Mouse (Mus musculus): ENCODE results near the gene Edar. TPM values are rescaled to one million over a fixed set of nuclear protein-coding genes. Genes with fewer than 3 reads are reported as not detected.

The Edar gene
- total RNA-seq, 2 experiments from 2014 or later: 0.41 to 0.42 TPM

- intact Hi-C loops (cut with DNase I): no loop called here
- DNase-seq: no peak
Measured at GRCm38 (mm10) chr10:58652045-58652417, 23.4 kb downstream of the Edar start.

GRCm38 (mm10) chr10:58651270-58652042 is 24.0 kb downstream of the Edar start:
- DNase-seq: no peak
- intact Hi-C loops (cut with DNase I): no loop called here

DNA sequence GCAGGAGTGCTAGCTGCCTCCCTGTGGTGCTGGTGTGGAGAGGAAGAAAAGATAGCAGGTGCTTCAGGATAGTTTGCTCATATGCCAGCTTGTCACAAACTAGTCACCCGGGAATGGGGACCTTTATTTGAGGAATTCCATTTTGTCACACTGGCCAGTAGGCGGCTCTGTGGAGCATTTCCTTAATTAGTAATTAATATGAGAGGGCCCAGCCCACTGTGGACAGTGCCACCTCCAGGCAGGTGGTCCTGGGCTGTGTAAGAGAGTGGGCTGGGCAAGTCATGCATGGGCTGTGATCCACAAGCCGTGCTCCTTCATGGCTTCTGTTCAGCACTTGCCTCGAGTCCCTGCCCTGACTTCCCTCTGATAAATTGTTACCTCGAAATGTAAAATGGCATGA is 26.7 kb downstream of the Edar start:
- intact Hi-C loops (cut with DNase I): no loop called here
- DNase-seq: no peak

DNA sequence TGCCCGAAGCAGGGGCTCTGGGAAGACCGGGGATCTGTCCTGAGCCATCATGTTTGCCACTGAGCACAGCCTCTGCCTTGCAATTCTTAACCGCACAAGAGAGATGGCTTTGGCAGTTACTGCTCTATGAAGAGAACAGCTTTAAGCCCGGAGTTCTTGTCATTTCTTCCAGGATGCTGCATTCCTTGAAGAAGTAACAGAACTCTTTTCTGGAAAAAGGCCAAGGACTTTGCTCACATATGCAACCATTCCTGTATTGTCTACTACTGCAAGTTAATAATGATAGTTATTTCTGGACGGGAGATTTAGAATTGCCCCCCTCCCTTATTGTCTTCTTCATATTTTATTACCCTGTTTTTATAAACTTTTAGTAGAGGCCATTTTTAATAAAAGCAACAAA is 30.8 kb downstream of the Edar start:
- no peak for DNase-seq
- intact Hi-C loops (cut with DNase I): no loop called here

DNA sequence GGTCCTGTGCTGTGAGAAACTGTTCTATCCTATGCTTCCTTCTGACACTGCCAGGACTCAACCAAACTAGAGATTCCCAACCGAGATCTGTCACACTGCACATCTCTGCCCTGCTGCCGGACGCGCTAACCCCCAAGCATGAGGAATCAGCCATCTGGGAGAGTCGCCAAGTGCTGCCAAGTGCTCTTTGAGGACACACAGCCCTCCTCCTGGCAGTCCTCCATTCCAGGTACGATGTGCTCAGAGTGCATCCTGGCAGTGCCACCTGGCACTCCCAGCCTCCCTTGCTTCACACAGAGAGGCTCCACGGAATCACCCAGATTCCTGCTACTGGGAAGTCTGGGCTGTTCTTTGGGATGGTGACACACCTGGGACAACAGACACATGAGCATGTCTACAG is 31.3 kb downstream of the Edar start:
- no peak for DNase-seq
- intact Hi-C loops (cut with DNase I): no loop called here

DNA sequence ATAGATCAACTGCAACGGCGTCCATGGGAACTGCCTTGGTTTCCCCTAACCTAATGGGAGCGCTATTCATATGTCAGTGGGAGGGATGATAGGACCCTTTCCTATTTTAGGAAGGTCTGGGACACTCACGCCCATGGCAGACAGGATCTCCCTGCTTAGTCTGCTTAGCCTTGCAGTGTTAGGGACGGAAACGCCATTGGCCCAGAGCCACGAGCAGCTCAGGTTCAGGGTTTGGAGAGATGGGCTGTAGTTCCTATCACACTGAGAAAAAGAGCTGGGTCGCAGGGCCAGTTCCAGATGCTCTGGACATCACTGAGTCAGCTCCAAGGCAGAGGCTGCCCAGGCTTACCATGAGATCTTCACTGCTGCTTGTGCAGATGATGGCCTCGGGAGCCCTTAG is 32.5 kb downstream of the Edar start:
- DNase-seq: no peak

DNA sequence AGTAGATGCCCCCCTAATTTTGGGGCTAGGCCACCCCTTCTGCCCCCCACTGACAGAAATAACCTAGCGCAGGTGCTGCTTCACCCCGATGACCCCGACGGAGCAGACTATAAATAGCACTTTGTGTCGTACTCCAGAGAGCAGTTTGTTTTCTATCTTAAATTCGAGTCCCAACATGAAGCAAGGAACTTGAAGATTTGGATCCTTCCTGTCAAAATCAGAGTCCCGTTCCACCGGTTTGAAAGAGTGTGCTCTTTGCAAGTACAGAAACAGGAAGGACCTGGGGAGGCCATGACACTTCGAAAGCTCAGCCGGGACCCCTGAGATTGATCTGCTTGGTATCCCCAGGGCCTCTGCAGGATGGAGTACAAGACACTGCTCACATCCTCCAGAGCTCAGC is 33.8 kb downstream of the Edar start:
- intact Hi-C loops (cut with DNase I): no loop called here
- DNase-seq: no peak

More for the DNA sequence above, 32.5 kb downstream of the Edar start:
- intact Hi-C loops (cut with DNase I): no loop called here

GRCm38 (mm10) chr10:58640446-58641400 is 34.7 kb downstream of the Edar start:
- DNase-seq: no peak

DNA sequence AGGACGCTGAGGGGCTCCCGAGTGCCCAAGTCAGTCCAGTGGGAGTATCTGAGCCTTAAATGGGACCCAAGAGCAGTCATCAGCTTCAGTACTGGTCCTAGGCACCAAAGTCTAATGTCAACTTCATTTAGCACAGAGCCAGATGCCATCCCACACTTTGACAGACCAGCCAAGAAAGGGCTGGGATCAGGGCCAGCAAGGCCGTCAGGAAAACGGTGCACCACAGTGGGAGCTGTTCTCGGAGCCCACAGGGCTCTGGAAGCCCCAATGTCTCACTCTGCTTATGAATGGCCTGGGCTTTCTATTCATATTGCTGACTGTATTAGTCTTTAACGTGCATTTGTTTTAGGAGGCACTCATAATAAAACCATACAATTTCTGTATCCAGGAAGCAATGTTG is 36.2 kb downstream of the Edar start:
- intact Hi-C loops (cut with DNase I): no loop called here
- no peak for DNase-seq

More at GRCm38 (mm10) chr10:58640446-58641400, 34.7 kb downstream of the Edar start:
- intact Hi-C loops (cut with DNase I): no loop called here

DNA sequence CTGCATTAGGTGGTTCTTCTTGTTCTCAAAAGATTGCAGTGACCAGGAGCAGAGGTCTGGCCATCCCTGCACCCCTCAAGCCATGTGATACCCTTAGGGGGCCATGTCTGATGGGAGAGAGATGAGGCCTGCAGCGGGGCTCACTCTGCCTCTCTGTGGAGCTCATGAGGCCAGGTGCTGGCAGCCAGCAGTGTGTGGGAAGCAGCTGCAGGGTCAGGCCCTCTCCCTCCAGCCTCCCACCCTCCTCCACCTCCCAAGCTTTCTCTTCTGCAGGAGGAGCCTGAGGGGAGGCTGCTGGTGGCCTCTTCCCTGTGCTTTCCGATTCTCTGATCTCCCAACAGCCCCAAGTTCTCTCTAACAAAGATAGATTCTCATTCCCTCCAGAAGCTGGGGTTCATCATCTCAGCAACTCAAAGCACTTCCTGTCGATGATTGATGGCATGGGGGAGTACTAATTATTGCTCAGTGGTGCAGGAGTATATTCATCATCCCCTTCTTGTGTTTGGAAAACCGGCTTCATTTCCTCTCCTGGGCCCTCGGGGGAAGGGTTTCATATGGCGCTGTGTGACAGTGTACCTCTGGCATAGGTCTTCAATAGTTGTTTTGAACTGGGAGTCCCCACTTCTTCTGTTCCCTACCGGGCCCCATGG is 38.9 kb downstream of the Edar start:
- DNase-seq: no peak
- intact Hi-C loops (cut with DNase I): no loop called here

GRCm38 (mm10) chr10:58633507-58633906 is 41.9 kb downstream of the Edar start:
- intact Hi-C loops (cut with DNase I): no loop called here

DNA sequence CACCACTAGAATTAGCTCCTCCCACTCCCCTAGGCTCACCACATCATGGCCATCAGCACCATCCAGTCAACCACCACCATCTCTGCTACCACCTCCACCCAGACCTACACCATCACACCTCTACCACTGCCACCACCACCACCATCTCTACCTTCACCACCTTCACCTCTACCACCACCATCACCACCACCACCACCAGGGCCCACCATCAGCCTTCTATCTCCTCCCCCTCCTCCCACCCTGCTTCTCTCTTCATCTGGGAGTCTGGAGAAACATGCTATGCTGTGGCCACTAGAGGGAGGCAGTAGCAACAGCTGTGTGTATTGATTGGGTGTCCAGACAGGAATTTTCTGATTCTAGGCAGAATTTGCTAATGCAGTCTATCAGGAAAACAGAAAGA is 47.9 kb downstream of the Edar start:
- intact Hi-C loops (cut with DNase I): loop anchor here (1.0 kb wide), 1 partner anchor 48 kb away; the partner anchor contains the start of gene Edar
- DNase-seq: no peak

More at GRCm38 (mm10) chr10:58633507-58633906, 41.9 kb downstream of the Edar start:
- DNase-seq: no peak

DNA sequence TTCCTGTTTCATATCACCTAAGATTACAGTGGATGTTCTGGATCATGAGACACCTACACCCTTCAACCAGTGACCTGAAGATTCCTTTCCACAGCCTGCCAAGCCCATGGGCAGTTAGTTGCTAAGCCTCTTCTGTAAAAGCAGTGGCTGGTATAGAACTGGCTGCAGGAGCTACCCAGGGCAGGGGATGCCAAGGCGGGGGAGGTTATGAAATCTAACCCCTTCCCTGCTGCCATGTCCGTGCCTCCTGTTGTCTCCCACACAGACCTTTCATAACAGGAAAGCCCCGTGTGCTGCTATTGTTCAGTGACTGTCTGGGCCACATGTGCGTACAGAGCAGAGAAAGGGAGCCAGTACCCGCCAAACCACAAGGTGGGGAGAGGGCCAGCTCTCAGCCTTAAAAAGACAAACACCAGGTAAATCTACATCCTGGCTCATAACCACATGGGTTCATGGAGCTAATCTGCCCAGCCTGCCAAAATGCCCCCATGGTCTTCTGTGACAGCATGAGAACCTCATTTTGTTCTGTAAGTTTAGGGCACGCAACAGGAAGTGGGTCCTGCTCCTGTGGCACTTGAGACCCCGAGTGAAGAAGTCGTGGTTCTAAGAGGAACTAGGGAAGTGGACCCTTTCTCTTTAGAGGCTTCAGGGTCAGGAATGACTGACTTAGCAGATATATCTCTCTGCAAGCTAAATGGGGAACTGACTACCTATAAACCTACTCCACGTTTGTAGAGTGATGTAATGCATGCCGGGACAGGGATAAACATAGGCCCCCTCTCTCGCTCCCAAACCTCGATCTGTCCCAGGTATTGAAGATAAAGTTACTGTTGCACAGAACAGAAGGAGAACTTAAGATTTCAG is 50.4 kb downstream of the Edar start:
- intact Hi-C loops (cut with DNase I): no loop called here

GRCm38 (mm10) chr10:58619266-58619665 is 56.2 kb downstream of the Edar start:
- no peak for DNase-seq

More for the DNA sequence above, 50.4 kb downstream of the Edar start:
- no peak for DNase-seq

DNA sequence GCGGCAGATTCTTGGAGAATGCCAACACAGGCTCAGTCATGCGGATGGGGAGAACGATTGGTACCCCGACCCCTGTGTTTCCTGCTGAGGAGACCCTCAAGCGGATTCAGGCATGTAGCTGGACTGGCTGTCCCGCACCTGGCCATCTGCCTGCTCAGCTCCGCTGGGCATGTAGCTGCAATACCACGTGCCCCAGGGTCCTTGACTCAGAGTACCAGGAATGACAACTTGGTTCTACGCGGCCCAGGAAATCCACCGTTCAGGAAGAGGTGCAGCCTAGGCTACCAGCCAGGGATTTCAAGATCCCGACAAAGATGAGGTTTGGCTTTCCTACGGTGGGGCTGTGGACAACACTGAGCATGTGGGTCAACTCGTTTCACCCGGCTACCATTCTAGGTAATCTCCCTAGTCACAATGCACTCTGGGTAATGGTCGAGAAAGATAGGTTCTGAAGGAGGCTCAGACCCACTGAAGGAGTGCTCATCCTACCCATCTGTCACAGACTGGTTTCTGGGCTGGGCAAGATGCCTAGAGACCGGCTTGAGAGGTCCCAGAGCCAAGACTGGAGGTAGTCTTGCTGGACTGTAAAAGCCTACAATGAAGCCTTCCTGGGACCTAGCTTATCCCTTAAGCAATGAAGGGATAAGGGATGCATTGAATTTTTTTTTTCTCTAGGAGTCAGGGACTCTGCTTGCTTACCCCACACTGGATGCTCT is 56.8 kb downstream of the Edar start:
- intact Hi-C loops (cut with DNase I): no loop called here

More at GRCm38 (mm10) chr10:58619266-58619665, 56.2 kb downstream of the Edar start:
- intact Hi-C loops (cut with DNase I): no loop called here

DNA sequence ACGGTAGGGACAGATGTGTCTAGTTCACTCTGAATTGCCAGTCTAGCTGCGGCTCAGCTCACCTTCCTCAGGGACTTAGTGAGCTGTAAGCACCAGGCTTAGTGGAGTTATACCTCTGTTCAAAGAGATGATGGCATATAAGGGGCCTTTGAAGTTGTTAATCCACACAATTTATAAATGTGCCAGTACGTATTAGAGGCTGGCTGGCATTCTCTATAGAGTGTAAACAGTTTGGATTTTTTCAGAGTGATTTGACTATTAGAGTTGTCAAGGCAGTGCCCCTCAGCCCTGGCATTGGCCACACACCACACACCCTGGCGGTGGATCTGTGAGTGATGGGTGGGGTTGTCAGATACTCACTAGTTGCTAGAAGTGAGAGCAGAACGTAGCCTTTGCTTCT is 58.9 kb downstream of the Edar start:
- intact Hi-C loops (cut with DNase I): no loop called here
- DNase-seq: no peak

More for the DNA sequence above, 56.8 kb downstream of the Edar start:
- no peak for DNase-seq

GRCm38 (mm10) chr10:58614601-58615000 is 60.9 kb downstream of the Edar start:
- no peak for DNase-seq
- intact Hi-C loops (cut with DNase I): no loop called here

- DNase-seq: peak; percentile 14 to 46
- intact Hi-C loops (cut with DNase I): no loop called here
Measured at GRCm38 (mm10) chr10:58610484-58611261, 64.8 kb downstream of the Edar start.

- intact Hi-C loops (cut with DNase I): no loop called here
- DNase-seq: no peak
Measured at GRCm38 (mm10) chr10:58608858-58609257, 66.6 kb downstream of the Edar start.
